Mouse (Mus musculus): ENCODE measurements around the gene Lgals7. TPM values are rescaled to one million over a fixed set of nuclear protein-coding genes. Genes with fewer than 3 reads are reported as not detected.

Gene Lgals7
- total and polyA plus RNA-seq, 2 experiments, result not detected

GRCm38 (mm10) chr7:28817957-28818356, 45.7 kb upstream of the Lgals7 start:
- no peak overlapping the region for H3K4me3 ChIP-seq (ENCODE audit: insufficient read depth, low read depth, low read length)
- no peak overlapping the region for H3K27ac ChIP-seq (replicated peaks; ENCODE audit: insufficient read depth, low read depth, low read length)
- no peaks in the 10 kb centered on the region for H3K27me3 ChIP-seq (ENCODE audit: control insufficient read depth, insufficient read depth, low read length)
- no peak for DNase-seq (ENCODE audit: extremely low read depth, low read depth, low spot score)
- 83% methylated on average over 4 of the region's 4 CpGs for WGBS
- peaks cover 36% of the 10 kb centered on the region for H3K4me1 ChIP-seq (ENCODE audit: control insufficient read depth, insufficient read depth, low read length)
- TF ChIP-seq CTCF (IDR thresholded peaks at IDR 0.05; ENCODE audit: low read depth, low read length) (no peak), POLR2A (IDR thresholded peaks at IDR 0.05; ENCODE audit: extremely low read depth, insufficient read depth, low read length) (no peak)
- peaks cover 9% of the 10 kb centered on the region; the same call in 1 of the 2 replicates for H3K79me2 ChIP-seq (ENCODE audit: control insufficient read depth, insufficient read depth, low read length)
- H3K36me3 ChIP-seq (ENCODE audit: control insufficient read depth, insufficient read depth, low read length), result peaks cover 90% of the 10 kb centered on the region
- no peak overlapping the region for H3K9ac ChIP-seq (ENCODE audit: low read depth, low read length)

- no peak for DNase-seq (ENCODE audit: extremely low read depth, low read depth, low spot score)
- TF ChIP-seq POLR2A (IDR thresholded peaks at IDR 0.05; ENCODE audit: extremely low read depth, insufficient read depth, low read length) (no peak), CTCF (IDR thresholded peaks at IDR 0.05; ENCODE audit: low read depth, low read length) (no peak)
- H3K27me3 ChIP-seq (ENCODE audit: control insufficient read depth, insufficient read depth, low read length), result no peaks in the 10 kb centered on the region
- H3K4me1 ChIP-seq (ENCODE audit: control insufficient read depth, insufficient read depth, low read length), result peaks cover 39% of the 10 kb centered on the region
- H3K36me3 ChIP-seq (ENCODE audit: control insufficient read depth, insufficient read depth, low read length), result peaks cover 85% of the 10 kb centered on the region
- H3K79me2 ChIP-seq (ENCODE audit: control insufficient read depth, insufficient read depth, low read length), result peaks cover 9% of the 10 kb centered on the region; the same call in 1 of the 2 replicates
- H3K9ac ChIP-seq (ENCODE audit: low read depth, low read length), result no peak overlapping the region
- no peak overlapping the region for H3K27ac ChIP-seq (replicated peaks; ENCODE audit: insufficient read depth, low read depth, low read length)
- no peak overlapping the region for H3K4me3 ChIP-seq (ENCODE audit: insufficient read depth, low read depth, low read length)
- 84% methylated on average over 18 of the region's 18 CpGs for WGBS
Observed at GRCm38 (mm10) chr7:28818436-28818835, 45.2 kb upstream of the Lgals7 start.

- Histone ChIP-seq H3K4me1 (ENCODE audit: control insufficient read depth, insufficient read depth, low read length) (peaks cover 41% of the 10 kb centered on the region), H3K27me3 (ENCODE audit: control insufficient read depth, insufficient read depth, low read length) (no peaks in the 10 kb centered on the region), H3K27ac (replicated peaks; ENCODE audit: insufficient read depth, low read depth, low read length) (no peak overlapping the region), H3K79me2 (ENCODE audit: control insufficient read depth, insufficient read depth, low read length) (peaks cover 9% of the 10 kb centered on the region; the same call in 1 of the 2 replicates), H3K4me3 (ENCODE audit: insufficient read depth, low read depth, low read length) (no peak overlapping the region), H3K9ac (ENCODE audit: low read depth, low read length) (no peak overlapping the region), H3K36me3 (ENCODE audit: control insufficient read depth, insufficient read depth, low read length) (peaks cover 80% of the 10 kb centered on the region)
- no peak for DNase-seq (ENCODE audit: extremely low read depth, low read depth, low spot score)
- TF ChIP-seq POLR2A (IDR thresholded peaks at IDR 0.05; ENCODE audit: extremely low read depth, insufficient read depth, low read length) (no peak), CTCF (IDR thresholded peaks at IDR 0.05; ENCODE audit: low read depth, low read length) (no peak)
- 56% methylated on average over 4 of the region's 4 CpGs for WGBS
Observed at GRCm38 (mm10) chr7:28818861-28819452, 44.7 kb upstream of the Lgals7 start.

GRCm38 (mm10) chr7:28819571-28819970, 44.1 kb upstream of the Lgals7 start:
- Histone ChIP-seq H3K9ac (ENCODE audit: low read depth, low read length) (no peak overlapping the region), H3K4me1 (ENCODE audit: control insufficient read depth, insufficient read depth, low read length) (peaks cover 48% of the 10 kb centered on the region), H3K4me3 (ENCODE audit: insufficient read depth, low read depth, low read length) (no peak overlapping the region), H3K27ac (replicated peaks; ENCODE audit: insufficient read depth, low read depth, low read length) (no peak overlapping the region), H3K79me2 (ENCODE audit: control insufficient read depth, insufficient read depth, low read length) (peaks cover 9% of the 10 kb centered on the region; the same call in 1 of the 2 replicates), H3K36me3 (ENCODE audit: control insufficient read depth, insufficient read depth, low read length) (peaks cover 74% of the 10 kb centered on the region), H3K27me3 (ENCODE audit: control insufficient read depth, insufficient read depth, low read length) (no peaks in the 10 kb centered on the region)
- no peak for TF ChIP-seq CTCF (IDR thresholded peaks at IDR 0.05; ENCODE audit: low read depth, low read length)
- TF ChIP-seq POLR2A (IDR thresholded peaks at IDR 0.05; ENCODE audit: extremely low read depth, insufficient read depth, low read length), result no peak
- WGBS, result 75% methylated on average over 4 of the region's 4 CpGs
- no peak for DNase-seq (ENCODE audit: extremely low read depth, low read depth, low spot score)

GRCm38 (mm10) chr7:28820358-28821260, 43.0 kb upstream of the Lgals7 start:
- TF ChIP-seq POLR2A (IDR thresholded peaks at IDR 0.05; ENCODE audit: extremely low read depth, insufficient read depth, low read length) (no peak), CTCF (IDR thresholded peaks at IDR 0.05; ENCODE audit: low read depth, low read length) (no peak)
- WGBS, result 58% methylated on average over 12 of the region's 12 CpGs
- H3K79me2 ChIP-seq (ENCODE audit: control insufficient read depth, insufficient read depth, low read length), result 0 out of 2 replicates have a peak, but pooled peaks cover 5% of the 10 kb centered on the region
- H3K27me3 ChIP-seq (ENCODE audit: control insufficient read depth, insufficient read depth, low read length), result no peaks in the 10 kb centered on the region
- no peak overlapping the region for H3K4me3 ChIP-seq (ENCODE audit: insufficient read depth, low read depth, low read length)
- H3K9ac ChIP-seq (ENCODE audit: low read depth, low read length), result no peak overlapping the region
- H3K4me1 ChIP-seq (ENCODE audit: control insufficient read depth, insufficient read depth, low read length), result peaks cover 49% of the 10 kb centered on the region
- peak overlapping the region; percentile 3 for H3K27ac ChIP-seq (replicated peaks; ENCODE audit: insufficient read depth, low read depth, low read length)
- DNase-seq (ENCODE audit: extremely low read depth, low read depth, low spot score), result peak; percentile 70
- peaks cover 64% of the 10 kb centered on the region for H3K36me3 ChIP-seq (ENCODE audit: control insufficient read depth, insufficient read depth, low read length)

Data from liver, adult 2 months (tissue).